Mouse (Mus musculus) ovary, adult 18-20 months (tissue): ENCODE measurements around the gene Cwh43.

ENCODE experiments used
- DNase-seq: peaks from one replicate; pipeline ENCODE4 v3.0.0; 2022; ENCODE audit warnings: low spot score, mixed read lengths

Gene Cwh43

DNA sequence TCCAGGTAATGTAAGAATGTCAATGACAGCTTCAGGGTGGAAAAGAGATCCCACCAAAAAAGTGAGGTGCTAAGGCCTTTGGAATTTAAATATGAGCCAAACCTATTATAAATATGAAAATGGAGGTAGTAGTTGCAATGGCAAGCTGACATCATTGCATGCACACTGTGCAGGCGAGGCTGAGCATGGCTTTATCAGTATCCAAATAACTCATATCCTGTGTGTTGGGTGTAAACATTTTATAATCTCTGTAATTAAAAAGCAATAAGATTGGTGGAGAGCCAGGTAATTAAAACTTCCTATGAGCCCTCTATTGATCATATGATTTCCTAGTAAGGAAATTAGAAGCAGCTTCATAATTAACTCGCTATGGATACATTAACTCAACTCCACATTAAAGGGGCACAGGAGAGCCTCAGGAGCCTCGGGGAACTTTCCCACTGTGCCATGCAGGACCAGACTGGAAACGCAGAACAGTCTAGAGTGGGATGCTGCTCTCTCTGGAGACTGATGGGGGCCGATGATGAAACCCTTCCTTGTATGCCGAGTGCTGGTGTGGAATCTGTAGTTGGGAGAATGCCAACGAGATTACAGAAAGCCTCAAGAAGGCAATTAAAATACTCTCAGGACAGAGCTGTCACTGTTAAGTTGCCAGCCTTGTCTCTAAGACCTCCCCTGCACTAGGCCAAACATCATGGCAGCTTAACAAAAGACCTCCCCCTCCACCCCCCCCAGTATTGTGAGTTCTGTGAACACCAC lies 5.9 kb upstream of the Cwh43 start:
- DNase-seq: no peak

DNA sequence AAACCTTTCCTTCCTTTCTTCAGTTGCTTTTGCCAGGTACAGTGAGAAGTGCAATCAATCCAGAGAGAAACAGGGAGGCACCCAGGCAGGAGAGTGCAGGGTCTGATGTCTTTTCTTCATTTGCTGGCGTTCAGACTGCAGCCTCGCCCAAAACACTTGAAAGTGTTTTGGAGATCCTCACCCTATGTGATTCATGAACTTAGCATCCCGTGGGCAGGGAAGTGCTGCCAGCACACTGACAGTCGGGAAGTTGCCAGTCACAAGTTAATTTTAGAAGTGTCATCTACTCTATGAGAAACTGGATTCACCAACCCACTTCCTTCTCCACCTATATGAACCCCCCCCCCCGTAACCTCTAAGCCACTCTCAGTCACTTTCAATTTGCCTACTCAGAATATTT lies 4.5 kb upstream of the Cwh43 start:
- DNase-seq: no peak

DNA sequence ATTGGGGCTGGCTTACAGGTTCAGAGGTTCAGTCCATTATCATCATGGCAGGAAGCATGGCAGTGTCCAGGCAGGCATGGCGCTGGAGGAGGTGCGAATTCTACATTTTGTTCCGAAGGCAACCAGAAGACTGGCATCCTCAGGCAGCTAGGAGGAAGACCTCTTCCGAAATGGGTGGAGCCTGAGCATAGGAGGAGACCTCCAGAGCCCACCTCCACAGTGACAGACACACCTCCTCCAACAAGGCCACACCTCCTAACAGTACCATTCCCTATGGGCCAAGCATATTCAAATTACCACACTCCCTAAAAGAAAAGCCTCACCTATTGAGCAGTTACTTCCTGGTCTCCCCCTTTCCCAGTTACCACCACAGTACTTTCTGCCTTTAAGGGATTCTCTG lies 3.0 kb upstream of the Cwh43 start:
- DNase-seq: no peak

DNA sequence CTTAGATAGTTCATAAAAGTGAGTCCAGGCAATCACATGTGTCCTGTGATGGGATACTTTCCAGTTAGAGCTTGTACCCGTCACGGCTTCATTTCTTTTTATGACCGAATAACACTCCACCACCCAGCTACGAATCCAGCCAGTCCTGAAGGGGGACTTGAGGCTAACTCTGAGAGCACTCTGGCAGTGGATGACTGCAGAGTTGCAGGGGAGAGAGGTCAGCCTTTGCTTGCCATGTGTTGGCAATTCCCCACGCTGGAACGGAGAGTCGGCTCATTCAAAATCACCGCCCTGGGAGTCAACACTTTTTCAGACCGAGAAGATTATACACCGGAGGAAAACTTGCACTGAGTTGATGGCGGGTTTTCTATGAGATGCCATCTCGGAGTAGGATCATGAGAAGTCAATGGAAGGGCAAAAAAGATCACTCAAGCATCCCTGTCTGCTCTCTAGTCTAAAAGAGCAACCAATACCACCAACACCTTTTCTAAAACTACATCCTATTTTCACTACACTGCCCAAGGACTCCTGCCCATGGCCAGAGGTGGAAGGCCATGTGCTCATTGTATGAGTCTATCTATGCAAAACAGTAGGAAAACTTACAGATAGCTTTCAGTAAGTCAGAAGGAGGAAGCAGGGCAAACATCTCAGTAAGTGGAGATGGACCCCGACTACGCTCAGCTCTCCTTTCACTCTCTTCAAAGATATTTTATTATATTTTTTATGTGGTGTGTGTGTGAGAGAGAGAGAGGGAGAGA lies 2.4 kb upstream of the Cwh43 start:
- no peak for DNase-seq

DNA sequence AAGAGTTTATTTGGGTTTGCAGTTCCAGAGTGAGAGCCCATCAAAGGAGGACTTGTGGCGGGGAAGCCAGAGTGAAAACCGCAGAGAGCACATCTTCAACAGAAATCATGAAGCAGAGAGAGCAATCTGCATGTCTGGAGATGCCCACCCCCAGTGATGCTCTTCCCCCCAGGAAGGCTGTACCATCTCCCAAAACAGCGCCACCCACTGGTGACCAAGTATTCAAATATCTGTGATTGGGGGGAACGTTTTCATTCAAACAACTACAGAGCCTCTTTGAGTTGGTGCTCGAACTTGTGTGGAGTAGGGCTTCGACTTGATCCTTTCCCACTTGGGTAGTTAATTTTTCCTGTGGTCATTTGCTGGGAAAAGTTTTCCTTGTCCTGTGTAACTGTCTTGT lies 1.1 kb upstream of the Cwh43 start:
- no peak for DNase-seq

DNA sequence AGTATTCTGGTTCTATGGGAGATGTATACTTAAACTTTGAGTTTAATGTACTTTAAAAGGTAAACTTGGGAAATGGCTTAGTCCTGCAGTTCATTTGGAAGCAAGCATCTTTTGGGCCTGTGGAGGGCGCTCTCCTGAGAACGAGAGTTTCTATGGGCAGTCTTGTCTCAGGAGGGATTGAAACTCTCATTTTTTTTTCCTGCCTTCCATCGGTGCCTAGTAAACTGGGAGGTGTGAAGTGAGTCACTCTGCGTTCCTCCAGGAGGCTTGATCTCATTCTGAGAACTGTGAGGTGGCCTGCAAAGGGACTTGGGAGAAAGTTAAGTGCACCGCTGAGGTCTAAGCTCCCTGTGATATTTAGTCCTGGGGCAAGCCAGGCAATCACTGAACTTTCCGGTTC lies 986 bp downstream of the Cwh43 start:
- DNase-seq: no peak

DNA sequence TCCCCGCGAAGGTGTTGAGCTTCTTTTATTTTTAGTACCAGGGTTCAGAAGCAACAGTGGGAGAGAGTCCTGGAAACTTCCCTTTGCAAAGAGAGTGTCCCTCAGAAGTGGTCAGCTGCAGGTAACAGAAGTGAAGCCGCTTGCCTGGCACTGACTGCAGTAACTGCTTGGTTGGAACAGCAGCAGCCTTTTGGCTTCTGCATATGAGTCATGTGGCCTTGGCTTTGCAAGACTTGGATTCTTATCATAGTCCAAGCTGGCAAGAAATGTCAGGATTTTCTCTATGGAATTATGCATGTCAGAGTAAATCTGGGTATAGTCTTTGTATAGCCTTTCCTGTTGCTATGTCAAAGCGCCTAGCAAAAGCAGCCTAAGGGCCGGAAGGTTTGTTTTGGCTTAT lies 4.1 kb downstream of the Cwh43 start:
- DNase-seq: no peak

DNA sequence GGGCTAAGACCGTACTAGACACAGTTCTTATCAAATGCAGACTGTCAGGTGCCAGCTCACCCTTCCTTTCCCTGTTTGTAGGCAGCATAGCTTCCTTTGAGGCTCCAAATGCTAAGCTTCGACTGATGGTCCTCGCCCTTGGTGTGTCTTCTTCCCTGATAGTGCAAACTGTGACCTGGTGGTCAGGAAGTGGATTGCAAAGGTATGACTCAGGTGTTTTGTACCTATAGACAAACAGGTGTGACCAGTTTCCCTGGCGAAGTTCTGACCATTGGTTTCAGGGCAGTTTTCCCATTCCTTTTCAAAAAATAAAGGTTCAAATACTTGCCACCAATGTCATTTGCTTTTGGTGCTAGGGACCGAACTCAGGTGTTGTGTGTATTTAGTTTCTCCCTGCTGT lies 5.9 kb downstream of the Cwh43 start:
- DNase-seq: no peak

DNA sequence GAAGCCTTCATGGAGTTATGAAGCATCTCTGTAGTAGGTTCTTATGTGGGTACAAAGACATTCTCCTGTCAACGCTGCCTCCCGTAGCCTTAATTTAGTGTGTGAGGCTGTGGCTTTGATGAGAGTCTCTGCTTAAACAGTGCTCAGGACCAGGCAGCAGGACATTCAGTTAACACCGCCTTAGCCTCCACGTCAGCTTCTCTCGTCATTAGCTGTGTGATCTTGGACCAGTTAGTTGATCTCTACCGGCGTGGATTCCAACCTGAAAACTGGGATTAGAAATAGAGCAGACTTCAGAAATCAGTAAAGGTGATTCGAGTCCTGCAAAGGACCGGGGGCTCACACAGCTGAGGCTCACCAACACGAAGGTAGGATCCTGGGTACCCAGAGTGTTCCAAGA lies 8.3 kb downstream of the Cwh43 start:
- no peak for DNase-seq

DNA sequence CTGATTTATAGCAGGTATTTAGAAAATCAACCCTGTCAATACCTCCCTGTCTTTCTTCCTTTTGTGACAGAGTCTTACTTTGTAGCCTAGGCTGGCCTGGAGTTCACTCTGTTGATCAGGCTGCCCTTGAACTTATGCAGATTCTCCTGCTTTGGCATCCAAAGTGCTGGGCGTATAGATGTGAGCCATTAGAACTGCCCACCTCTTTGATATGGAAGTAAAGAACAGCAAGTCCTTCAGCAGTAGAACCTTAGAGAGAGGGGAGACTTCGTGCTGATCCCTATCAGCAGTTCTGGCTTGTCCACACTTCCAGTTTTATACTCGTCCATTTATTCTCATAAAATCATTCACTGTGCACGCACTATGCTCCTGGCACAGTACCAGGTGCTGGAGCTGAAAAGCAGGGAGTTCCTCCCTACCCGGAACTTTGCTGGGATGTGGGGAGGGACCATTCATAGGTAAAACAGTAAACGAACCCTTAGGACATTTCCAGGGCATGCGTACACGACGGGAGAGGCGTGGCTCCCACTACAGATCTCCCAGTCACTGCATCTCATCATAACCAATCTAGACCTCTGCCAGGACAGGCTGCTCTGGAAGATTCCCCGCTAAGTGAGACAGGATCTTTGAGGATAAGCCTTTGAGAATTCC lies 13.3 kb downstream of the Cwh43 start:
- DNase-seq: no peak

DNA sequence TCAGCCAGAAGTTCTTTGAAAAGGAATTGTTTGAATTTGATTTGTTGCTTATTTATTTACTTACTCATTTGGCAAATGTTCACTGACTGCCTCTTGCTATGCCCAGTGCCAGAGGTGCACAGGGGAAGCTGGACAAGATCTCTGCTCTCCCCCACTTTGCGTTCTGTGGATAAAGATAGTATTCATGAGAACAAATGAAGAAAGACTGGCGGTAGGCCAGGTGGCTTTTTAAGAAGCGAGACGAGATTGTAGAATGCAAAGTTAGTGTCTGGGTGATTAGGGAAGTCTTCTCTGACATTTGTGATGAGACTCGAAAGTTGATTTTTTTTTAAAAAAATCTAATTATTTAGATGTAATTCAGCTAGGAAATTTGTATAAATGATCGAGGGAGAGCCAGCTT lies 20.9 kb downstream of the Cwh43 start:
- DNase-seq: no peak

DNA sequence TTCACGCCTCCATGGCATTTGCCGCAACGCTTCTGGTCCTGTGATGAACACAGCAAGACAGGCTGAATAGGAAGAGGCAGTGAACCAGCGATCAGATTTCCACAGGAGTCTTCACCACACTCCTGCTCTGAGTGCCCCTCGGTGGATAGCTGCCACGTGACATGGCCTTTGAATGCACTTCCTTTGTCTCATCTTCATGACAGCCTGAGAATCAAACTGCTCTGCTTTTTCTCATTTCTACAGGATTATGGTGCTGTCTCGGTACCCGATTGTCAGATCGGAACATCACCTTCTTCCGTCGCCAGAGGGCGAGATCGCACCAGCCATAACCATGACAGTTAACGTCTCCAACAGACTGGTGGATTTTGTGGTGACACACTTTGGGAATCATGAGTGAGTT lies 25.7 kb downstream of the Cwh43 start:
- DNase-seq: no peak

DNA sequence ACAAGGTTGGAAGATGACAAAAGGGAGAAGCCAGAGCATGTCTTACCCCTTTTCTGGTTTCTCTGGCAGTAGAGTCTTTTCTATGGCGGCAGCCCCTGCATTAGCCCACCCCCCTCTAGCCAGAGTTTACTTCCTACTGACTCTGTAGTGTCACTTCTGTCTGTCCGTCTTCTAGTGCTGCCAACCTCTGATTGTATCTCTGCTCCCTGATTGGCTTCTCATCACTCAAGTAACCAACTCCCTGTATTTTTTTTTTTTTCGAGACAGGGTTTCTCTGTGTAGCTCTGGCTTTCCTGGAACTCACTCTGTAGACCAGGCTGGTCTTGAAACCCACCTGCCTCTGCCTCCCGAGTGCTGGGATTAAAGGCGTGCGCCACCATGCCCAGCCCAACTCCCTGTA lies 26.9 kb downstream of the Cwh43 start:
- DNase-seq: no peak

DNA sequence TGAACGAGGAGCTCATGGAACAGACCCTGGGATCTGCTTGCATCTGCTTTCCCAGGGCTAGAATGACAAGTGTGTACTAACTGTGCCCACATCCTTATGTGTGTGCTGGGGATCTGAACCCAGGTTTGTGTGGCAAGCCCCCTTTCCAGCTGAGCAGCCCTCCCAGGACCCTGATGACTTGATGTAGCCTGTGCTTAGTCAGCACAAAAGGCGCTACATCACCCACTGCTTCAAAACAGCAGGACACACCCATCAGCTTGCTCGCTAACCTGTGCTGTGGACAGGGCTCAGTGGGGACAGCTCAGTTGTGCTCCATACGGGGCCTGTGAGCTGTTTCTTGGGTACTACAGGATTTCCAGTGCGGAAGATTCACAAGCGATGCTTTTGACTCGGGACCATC lies 28.9 kb downstream of the Cwh43 start:
- DNase-seq: no peak

DNA sequence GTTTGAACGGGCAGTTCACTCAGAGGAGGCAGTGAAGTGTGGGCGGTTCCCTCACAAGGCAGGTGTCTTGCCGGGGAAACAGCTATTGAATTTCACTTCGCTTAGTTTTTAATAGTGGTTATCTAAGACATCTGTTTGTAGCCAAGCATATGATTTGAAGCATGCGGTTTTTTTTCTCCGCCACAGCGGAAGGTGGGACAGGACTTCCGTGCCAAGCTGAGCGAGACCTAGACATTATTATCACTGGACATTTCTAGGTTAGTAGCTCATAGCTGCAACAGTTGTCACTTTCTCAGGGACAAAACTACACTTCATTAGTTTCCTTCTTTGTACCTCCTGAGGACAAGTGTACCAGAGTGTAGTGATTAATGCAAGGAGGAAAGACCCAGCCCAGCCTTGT lies 36.3 kb downstream of the Cwh43 start:
- no peak for DNase-seq

DNA sequence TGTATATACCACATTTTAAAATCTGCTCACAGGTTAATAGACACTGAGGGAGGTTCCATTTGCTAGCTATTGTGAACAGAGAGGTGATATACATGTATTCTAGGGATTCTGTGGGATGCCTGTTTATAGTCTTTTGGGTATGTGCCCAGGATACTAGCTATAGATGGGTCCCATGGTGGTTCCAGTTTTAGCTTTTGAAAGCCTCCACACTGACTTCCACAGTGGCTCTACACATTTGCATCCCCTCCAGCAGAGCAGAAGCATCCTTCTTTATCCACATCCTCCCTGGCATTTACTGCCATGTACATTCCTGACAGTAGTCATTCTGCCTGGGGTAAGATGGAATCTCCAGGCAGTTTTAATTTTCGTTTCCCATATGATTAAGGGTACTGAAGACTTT lies 44.4 kb downstream of the Cwh43 start:
- no peak for DNase-seq

DNA sequence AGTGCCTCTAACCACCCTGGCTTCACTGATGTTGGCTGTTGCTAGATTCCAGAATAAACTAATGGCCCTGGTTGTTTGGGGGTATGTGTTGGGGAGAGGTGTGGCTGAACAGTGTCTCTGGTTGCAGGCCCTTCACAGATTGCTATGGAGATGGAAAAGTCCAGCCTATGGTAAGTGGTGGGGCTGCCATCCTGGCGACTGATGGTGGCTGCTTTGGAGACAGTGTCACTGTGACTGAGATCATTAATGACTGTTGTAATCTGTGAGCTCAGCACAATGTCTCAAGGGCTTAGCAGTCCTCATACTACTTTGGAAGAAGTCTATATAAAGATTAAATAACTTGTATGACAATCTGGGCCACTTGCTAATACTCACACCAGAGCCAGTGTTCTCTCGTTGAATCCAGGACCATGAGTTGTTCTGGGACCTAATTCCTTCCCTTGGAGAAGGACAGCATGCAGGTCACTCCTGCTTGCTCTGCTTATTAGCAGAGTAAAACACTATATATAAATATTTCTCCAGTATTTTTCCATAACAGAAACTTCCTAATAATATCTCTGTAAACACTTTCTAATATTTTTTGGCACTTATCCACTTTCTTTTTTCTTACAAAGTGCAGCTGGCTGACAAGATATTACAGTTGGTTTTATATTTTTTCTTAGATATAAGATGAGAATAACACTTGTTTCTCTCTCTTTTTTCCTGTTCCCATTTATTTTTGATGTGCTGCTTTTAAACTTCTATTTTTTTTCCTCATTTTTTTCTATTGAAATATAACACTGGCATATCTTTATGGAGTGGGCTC lies 48.8 kb downstream of the Cwh43 start:
- DNase-seq: no peak

DNA sequence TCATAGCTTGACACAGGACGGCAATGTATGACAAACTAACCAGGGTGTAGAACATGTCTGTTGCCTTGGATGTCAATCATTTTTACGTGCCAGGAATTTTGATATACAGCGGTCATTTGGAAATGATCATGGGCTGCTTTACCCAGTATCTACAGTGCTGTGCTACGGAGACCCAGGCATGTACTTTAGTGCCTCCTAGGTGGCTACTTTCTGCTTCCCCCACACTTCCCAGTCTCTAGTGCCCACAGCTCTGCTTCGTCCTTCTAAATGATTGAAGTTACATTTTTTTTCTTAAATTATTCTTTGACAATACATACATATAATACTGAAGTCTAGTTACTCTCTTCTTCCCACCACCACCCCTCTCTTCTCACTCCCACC lies 49.4 kb downstream of the Cwh43 start:
- no peak for DNase-seq

DNA sequence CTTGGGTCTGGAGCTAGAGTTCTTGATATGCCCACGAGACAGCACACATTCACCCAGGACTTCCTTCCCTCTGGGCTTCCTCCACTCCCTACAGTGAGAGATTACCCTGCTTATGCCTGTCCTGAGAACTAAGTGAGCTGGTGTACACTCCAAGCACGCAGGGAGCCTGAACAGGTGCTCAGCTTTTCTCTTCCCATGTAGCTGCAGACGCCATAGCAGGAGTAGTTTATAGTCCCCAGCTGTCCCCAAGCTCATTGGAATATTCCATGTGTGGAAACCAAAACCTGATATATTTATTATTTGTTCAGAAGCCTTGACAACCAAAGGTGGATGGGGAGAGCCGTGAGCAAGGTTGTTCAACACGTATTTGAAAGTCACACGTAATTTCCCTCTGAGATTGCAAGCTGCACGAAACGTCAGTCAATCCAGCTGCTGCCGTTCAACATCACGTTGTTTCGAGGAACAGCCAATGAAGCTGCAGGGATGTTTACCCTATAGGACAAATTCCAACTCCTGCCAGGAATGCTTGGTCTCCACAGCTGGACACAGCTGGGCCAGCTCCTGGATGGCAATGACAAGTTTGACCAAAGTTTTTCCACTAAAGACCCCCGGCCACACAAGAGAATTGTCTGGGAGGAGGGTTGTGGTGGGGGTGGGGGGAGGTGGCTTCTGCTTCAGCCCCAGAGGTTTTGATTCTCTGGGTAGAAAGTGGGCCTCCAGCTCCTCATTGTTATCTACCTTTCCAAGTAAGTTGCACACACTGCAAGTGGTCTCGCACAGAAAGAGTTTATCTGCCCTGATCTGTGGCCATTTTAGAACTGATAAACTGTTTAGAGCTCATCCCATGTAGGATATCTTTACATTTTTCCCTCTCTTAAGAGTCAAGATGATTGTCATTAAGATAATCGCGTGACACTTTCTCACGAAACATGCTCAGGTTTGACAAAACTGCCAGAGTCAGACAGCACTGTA lies 62.9 kb downstream of the Cwh43 start:
- DNase-seq: no peak

DNA sequence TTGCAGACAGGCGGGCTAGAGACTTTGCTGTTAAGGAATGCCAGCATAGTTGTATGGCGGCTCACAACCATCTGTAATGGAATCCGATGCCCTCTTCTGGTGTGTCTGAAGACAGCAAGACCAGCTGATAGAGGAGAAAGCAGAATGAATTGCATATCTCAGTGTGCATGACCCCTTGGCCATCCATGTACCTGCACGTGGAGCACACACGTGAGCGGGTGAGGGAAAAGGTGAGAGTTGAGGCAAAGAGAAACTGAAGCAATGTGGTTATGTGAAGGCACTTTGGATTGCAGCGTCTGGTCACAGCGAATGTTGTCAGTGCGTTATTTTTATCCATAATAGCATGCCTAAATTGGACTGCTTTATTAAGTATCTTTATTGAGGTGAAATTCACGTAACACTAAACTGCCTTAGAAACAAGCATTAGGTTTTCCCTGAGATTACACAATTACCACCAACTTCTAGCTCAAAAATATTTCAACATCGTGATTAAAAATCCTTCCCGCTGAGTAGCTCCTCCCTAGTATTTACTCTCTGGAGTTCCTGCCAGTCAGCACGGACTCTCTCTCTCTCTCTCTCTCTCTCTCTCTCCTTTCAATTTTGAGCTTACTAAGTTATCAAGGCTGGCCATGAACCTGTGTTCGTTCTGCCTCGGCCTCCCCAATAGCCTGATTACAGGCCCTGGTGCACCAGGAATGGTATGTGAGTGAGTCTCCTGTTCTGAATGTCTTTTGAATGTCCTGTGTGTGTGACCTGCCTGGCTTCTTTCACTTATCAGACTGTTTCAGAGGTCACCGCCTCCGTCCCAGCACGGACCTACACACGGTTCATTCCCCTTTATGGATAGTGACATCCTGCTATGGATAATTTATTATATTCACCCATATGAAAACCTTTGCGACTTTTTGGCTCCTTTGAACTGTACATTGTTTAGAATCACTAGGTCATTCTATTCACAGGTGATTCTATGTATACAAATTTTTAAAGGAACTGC lies 68.8 kb downstream of the Cwh43 start:
- no peak for DNase-seq
